Mouse (Mus musculus) kidney, adult 8-10 months (tissue): Measurements from ENCODE around the gene Nrxn3.

Source experiments
- DNase-seq, 2 experiments: peaks; one replicate each; pipeline ENCODE4 v3.0.0; 2022

Nrxn3 gene

GRCm38 (mm10) chr12:88939679-88940078 lies 217.0 kb downstream of the Nrxn3 start:
- no peak for DNase-seq

DNA sequence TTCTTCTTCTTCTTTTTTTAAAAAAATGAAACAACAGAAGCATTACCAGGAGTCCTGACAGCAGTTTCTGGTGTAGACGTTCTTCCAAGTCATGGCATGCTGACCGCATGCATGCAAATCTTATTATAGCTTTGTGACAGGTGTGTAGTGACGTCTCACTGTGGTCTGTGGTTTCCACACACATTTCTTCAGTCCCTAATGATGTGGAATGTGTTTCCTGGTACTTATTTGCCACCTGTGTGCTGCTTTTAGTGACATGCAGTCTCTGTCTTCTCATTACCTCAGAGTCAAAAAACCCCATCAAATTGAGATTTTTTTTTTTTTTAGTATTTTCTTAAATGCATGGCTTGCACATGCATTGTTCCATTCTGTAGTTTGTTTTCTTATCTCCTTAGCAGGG lies 222.3 kb downstream of the Nrxn3 start:
- no peak for DNase-seq

- DNase-seq, result no peak
Measured at GRCm38 (mm10) chr12:88949870-88950269, 227.2 kb downstream of the Nrxn3 start.

GRCm38 (mm10) chr12:88952937-88953600 lies 230.4 kb downstream of the Nrxn3 start:
- DNase-seq, result no peak

DNA sequence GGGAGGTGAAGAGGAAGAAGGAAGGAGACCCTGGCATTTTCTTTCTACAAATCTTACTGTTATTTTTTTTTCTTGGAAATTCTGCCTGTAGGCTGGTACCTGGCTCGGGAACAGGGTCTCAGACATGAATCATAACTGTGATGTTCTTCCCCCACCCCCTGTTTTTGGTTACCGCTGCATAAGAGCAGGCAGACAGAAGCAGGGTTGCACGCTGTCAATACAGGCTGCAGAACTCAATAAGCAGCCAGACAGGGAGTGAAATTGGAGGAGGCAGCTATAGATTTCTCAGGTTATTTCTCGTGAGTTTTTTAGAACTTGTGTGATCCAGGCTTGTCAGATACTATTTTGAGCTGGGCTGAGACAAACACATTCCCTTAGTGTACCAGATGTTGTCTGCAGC lies 231.1 kb downstream of the Nrxn3 start:
- DNase-seq, result no peak

DNA sequence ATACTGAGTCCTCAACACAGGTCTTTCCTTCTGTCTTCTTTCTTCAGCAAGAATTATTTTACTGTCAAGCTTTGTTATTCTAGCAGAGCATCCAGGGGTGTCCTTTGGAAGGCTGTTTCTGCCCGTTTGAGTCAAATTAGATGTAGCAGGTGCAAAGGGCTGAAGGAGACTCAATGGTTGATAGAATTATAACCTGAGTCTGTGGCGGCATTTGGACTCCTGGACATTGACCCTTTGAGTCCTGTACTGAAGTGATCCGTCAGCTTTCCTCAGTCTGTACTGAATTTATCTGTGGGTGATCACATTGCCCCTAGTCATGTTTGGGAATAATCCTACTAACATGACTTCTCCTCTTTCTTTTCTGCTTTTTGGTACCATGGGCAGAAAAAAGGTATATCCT lies 234.8 kb downstream of the Nrxn3 start:
- peak; percentile 62 to 67 for DNase-seq

GRCm38 (mm10) chr12:88960817-88961216 lies 238.1 kb downstream of the Nrxn3 start:
- DNase-seq, result no peak

DNA sequence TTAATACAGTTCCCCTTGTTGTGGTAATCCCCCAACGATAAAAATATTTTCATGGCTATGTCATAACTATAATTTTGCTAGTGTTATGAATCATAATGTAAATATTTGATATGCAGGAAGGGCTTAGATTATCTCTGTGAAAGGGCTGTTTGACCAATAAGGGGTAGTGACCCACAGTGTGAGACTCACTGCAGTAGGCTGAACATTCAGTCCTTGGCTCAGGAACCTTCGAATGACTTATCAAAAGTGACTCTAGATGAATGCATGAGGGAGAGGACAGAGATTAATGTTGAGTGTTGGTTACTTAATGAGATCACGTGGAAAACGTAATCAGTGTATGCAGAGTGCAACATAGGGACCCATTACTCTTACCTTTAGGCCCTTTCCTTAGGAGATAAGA lies 243.7 kb downstream of the Nrxn3 start:
- no peak for DNase-seq

DNA sequence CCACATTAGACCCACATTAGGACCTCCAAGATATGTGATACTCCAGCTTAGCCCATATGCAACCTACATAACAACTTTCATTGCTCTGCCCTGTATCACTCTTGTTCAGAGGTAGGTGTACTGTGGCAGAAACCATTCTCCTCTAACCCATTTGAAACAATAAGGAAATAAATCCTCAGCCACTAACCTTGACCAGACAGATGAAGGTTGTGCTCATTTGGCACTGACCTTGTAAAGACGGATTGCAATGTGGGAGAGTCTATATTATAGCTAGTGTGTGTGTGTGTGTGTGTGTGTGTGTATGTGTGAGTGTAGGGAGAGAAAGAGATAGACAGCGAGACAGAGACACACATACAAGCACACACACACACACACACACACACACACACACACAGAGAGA lies 253.9 kb downstream of the Nrxn3 start:
- DNase-seq, result no peak

- no peak for DNase-seq
Measured at GRCm38 (mm10) chr12:88983688-88984330, 261.1 kb downstream of the Nrxn3 start.

DNA sequence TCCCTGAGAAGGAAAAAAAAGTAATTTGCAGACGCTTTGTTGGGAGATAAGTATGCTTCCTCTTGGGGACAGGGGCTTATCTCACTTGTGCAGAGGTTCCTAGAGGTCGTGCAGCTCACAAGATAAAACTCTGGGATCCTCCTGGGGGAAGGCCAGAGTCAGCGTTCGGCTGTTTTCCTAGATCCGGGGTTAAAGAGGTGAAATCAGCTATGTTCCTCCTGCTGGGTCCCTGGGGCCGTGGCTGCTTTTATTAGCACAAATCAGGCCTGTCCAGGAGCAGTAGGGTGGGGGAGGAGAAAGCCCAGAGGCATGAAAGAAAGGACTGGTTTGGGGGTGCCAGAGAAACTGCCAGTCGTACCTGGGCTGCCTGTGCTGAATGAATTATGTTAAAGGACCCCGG lies 261.7 kb downstream of the Nrxn3 start:
- DNase-seq, result no peak

DNA sequence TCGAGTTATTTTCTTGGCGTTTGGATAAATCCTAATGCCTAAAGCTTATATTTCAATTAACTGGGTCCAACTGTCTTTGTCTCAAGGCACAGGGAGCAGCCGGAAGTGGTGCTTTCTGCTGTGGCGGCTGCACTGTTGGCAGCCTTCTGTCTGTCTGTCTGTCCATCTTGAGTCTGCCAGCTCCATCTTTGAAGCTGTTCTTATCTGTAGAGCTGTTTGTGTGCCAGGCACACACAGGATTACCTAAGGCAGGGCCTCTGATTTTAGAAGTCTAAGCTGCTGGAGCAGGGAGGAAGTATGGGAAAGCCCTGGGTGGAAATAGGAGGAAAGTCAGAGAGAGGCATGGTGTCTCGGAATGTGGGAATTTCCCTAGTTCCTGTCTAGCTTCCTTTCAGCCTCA lies 262.1 kb downstream of the Nrxn3 start:
- no peak for DNase-seq

- no peak for DNase-seq
Measured at GRCm38 (mm10) chr12:88987046-88987445, 264.4 kb downstream of the Nrxn3 start.

DNA sequence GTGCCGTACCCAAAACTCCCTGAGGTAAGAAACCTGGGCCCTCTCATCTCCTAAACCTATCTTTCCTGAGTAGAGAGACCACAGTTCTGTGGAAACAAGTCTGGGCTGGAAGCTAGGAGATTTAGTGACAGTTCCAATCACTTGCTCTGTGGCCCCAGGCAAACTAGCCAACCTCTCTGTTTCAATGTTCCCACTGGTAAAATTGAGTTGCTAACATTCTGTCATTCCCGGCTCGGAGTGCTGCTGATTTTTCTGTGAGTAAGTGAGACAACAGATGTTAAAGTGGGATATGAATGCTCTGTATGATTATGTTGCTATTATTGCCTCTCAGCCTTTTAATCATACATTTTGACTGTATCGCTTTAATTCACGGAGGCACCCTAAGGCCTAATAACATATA lies 268.1 kb downstream of the Nrxn3 start:
- no peak for DNase-seq

DNA sequence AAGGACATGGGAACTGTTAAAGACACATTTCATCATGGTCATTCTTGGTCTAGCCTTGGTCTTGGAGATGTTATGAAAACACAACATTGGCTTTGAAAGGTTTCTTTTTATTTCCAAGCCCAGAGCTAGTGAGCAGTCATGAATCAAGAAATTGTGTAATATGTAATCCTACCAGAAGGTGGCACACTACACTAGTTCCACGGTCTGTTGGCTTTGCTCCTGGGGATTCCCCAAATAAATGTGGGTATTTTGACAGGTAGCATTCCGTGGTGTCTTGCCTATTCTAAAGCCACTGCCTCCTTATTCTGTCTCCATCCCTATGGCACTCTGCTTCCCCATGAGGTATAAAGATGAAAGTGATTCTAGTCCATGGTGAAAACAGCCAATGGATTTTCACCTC lies 269.5 kb downstream of the Nrxn3 start:
- no peak for DNase-seq

GRCm38 (mm10) chr12:88993788-88994187 lies 271.1 kb downstream of the Nrxn3 start:
- no peak for DNase-seq

GRCm38 (mm10) chr12:89016436-89016835 lies 293.8 kb downstream of the Nrxn3 start:
- DNase-seq, result no peak

GRCm38 (mm10) chr12:89025180-89025579 lies 302.5 kb downstream of the Nrxn3 start:
- DNase-seq, result no peak

GRCm38 (mm10) chr12:89035984-89036618 lies 313.4 kb downstream of the Nrxn3 start:
- DNase-seq, result peak in 1 of 2 experiments; percentile 3

- DNase-seq, result no peak
Measured at GRCm38 (mm10) chr12:89040151-89040550, 317.5 kb downstream of the Nrxn3 start.

- DNase-seq, result no peak
Measured at GRCm38 (mm10) chr12:89041429-89042107, 318.9 kb downstream of the Nrxn3 start.

- DNase-seq, result no peak
Measured at GRCm38 (mm10) chr12:89049279-89049678, 326.6 kb downstream of the Nrxn3 start.

- no peak for DNase-seq
Measured at GRCm38 (mm10) chr12:89049686-89050085, 327.0 kb downstream of the Nrxn3 start.

DNA sequence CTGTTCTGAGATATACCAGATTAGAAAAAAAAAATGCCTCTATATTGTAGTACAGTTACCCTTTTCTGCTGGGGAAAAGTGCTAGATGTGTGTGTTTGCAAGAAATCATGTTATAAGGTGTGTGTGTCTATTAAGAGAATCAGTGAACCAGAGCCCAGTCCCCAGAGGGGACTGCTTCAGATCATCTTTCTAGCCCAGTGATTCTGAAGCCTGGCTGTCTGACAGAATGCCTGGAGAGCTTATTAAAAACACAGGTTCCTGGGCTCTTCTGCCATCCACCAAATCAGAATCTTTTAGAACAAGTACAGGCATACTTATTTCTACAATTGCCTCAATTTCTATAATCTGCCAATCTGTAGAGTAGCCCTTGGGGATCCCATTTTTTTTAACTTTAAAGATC lies 349.8 kb downstream of the Nrxn3 start:
- DNase-seq, result no peak
